Mouse (Mus musculus): ENCODE data around the gene Oas1d.
"Not testable (repeated sequence)": the region's sequence is repeated elsewhere in the genome, so short reads cannot be mapped to it uniquely, and the experiment has no call there.

Oas1d gene

DNA sequence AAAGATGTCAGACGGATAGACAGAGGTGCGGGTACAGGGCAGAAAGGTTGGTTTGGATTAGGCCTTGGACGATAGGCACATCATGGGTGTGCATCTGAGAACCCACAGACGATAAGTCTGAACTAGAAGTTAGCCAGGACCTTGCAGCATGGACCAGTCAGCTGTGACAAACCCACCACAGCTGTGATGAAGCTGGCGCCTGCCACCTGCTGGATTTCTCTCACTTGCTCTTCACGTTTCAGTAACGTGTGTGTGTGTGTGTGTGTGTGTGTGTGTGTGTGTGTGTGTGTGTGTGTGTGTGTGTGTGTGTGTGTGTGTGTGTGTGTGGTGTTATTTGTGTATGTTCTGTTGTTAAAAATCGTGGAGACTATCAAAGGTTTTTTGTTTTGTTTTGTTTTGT, at the start of gene Oas1d:
Oas1d (plus strand) TSS at position 333 of the 400 bp plus-strand sequence.
- DNase-seq (ENCODE audit: low spot score in 2 of 2), result not testable (repeated sequence)

DNA sequence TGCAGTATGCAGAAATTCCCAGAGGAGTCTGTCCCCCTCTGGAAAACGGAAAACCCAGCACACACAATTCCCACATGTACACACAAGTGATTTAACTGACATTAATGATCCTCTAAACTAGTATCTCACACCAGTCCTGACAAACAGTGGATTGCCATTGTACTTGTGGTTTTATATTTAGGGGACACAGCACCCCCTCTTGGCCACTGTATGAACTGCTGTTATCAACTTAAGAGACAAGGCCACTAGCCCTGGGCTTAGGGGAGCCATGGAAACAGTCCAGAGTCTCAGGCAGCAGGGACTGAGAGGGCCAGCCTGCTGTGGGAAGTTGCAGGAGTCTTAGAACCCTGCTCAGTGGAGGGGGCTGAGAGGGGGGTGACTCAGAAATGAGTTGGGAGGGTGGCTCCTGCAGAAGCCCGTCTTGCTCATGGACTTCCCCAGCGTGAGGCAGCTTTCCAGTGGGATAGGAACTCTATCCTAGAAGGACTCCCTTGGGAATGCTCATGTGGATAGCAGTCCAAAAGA, 48.9 kb upstream of the Oas1d start:
- DNase-seq (ENCODE audit: low spot score in 2 of 2), result no peak

DNA sequence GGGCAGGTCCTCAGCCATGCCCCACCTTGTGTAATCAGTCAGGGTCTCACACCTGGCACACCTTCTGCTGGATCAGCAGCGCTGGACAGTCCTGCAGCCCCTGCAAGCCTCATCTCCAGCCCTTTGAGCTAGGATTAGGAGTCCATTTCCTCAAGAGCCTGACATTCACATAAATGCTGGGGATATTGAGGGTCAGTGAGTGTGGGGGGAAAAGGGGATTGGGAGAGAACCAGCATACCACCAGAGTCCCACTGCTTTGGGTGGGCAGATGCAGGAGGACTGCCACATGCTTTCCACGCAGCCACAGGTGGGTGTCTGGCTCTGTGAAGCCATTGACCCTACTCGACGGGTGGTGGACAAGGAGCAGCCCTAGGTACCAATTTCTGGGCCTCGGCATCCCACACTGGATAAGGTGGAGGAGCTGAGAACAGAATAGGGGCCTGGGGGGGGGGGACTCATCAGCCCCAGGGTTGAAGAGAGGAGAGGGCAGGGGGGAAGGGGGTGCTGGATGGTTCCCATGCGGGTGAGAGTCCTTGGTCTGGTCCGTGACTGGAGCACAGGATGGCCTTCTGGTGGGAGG, 44.8 kb upstream of the Oas1d start:
- no peak for DNase-seq (ENCODE audit: low spot score in 2 of 2)

DNA sequence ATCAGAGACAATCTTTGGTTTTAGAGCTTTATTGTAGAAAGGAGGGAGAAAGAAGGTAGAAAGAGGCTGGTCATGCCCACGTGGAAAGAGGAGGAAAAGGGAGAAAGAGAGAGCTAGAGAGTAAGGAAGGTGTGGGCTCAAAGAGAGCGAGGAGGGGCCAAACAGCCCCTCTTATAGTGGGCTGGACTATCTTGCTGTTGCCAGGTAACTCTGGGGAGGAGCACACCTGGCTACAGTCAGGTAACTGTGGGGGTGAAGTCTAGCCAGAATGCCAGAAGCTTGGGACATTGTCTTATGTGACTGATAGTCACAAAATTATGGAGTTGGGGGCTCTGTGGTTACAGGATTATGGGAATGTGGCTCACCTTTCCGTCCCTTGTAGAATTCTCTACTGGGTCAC, 44.3 kb upstream of the Oas1d start:
- DNase-seq (ENCODE audit: low spot score in 2 of 2), result no peak

DNA sequence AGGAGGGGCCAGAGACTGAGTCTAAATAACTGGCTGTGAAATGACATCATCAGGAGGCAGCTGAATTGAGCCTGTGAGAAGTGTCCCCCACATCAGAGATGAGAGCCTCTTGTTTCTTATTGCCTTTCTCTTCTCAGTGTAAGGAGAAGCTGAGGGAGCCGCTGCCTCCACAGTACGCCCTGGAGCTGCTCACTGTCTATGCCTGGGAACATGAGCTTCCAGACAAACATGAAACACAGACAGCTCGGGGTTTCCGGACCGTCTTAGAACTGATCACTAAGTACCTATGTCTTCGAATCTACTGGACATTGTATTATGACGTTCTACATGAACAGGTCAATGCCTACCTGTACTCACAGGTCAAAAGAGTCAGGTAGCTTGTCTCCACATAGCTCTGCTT, 43.6 kb upstream of the Oas1d start:
- no peak for DNase-seq (ENCODE audit: low spot score in 2 of 2)

DNA sequence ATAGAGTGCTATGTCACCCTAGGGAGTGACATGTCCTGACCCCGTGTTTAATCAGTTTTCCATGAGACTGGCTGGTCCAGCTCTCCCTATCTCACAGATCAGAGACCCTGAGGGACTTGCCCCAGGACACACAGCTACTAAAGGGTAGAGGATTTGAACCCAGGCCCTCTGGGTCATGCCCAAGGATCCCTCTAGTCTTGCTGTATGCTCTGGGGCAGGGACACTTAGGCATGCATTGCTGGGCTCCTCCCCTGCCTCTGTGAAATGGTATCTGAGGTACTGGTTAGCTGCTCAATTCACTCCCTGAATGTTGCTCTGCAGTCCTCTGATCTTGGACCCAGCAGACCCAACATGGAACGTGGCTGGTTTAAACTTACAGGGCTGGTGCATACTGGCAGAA, 42.9 kb upstream of the Oas1d start:
- no peak for DNase-seq (ENCODE audit: low spot score in 2 of 2)

DNA sequence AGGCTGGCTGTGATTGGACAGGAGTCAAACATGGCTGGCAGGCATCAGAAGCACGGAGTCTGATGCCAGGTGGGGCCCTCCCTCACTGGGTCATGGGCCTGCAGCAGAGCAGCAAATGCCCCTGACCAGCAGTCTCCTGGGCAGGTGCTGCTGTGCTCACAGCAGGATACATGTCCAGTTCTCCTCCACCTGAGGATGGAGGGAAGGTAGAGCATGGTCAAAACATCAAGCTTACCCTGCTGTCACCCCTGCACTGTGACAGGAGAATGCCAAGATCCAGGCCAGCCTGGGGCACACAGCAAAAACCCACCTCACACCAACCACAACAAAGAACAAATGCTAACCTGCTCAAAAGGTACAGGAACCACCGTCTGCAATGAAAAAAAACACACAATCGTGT, 37.5 kb upstream of the Oas1d start:
- not testable (repeated sequence) for DNase-seq (ENCODE audit: low spot score in 2 of 2)

DNA sequence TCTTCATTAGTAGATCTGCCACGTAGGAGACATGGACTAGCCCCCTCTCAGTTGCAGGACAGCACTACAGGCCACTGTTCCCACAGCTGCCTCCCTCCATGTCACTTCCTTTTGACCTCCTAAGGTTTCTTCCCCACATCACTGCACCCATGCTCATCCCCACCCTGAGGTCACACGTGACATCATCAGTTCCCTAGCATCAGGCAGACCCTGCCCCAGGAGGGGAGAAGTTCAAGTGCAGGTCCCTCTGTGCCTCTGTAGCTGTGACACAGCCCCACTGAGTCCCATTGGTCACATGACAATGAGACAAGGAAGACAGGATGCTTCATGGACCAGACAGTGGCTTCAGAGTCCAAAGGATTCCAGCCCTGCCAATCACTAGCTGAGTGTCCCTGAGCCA, 36.9 kb upstream of the Oas1d start:
- DNase-seq (ENCODE audit: low spot score in 2 of 2), result not testable (repeated sequence)

DNA sequence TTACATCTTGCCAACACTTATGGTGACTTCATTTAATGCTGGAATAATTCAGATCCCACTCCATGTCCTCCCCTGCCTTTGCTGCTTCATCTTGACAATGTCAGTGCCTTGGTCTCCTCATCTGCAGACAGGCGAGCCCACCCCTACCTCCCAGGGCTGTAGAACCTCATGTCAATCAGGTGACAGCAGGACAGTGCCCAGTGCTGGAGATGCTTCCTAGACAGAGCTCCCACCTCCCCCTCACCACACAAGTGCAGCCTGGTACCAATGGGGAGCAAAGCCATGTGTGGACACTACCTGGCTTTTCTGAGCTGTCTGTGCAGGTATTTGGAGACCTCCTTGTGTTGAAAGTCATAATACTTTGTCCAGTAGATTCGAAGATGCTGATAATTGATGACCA, 35.5 kb upstream of the Oas1d start:
- DNase-seq (ENCODE audit: low spot score in 2 of 2), result not testable (repeated sequence)

DNA sequence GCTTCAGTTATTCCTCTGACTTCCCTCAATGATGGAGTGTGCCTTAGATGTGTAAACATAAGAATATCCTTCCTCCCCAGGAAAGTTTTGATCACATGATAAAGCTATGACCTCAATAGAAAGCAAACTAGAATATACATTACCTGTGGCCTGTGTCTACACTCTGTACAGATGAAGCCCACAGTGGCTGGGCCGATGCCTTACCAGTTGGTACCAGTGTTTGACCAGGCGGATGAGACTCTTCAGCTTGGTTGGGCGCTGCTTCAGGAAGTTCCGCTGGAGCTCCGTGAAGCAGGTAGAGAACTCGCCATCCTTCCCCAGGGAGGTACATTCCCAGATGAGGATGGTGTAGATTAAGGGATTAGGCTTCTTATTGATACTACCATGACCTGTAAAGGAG, 32.7 kb upstream of the Oas1d start:
- not testable (repeated sequence) for DNase-seq (ENCODE audit: low spot score in 2 of 2)

DNA sequence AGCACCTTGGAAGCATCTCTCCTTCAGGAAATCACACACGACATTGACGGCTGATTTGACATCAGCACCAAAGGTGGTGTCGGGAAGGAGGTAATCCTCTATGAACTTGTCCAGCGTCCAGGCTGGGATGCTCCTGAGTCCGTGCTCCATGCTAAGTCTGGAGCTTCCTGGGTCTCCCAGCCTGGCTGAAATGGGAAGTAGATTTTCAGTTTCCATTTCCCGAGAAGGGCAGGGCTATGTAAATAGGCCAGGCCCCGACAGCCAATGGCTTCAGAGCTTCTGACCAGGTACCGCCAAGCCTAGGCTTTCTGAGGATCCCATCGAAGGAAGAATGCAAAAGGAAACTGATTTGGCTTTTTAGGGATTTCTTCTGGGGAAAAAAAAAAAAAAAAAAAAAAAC, 26.9 kb upstream of the Oas1d start, which contains the start of gene Oas1g:
Oas1g (minus strand) TSS at position 201 of the 400 bp plus-strand sequence.
- not testable (repeated sequence) for DNase-seq (ENCODE audit: low spot score in 2 of 2)

DNA sequence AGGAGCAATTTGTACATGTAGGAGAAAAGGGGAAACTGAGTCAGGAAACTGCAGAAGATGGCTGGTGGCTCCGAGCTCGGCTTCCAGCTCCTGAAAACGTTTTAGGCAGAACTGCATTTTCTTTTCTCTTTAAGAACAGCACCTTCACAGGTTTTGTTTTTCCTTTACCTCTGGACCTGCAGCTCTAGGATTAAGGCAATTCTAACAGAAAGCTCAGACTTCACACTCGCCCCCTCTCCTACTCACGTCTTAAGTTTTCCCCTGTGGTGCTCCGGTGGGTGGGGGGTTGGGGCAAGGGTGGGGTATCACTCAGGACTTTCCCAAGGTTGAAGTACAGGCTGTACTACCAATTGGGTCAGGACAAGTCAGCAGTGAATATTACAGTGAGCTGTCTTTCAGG, 26.5 kb upstream of the Oas1d start:
- DNase-seq (ENCODE audit: low spot score in 2 of 2), result no peak

DNA sequence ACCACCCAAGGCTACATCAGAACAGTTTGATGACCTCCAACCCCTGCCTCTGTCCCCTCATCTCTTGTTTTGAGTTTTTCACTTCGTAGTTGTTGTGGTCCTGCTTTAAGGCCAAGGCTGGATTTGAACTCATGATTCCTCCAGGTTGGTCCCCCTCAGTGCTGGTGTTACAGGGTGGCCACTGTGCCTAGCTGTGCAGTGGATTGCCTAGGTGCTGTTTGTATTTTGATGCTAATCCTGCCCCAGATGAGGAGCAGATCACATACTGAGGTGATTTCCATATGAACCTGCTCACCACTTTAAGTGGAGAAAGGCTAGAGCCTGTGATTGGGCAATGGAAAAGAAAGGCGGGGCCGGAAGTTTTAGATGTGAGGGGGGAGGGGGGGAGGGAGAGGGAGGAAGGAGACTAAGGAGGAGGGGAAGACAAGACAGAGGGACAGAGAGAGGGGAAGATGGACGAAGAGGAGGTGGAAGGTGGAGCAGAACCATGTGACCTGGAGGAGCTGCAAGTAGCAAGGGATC, 26.0 kb upstream of the Oas1d start:
- not testable (repeated sequence) for DNase-seq (ENCODE audit: low spot score in 2 of 2)

DNA sequence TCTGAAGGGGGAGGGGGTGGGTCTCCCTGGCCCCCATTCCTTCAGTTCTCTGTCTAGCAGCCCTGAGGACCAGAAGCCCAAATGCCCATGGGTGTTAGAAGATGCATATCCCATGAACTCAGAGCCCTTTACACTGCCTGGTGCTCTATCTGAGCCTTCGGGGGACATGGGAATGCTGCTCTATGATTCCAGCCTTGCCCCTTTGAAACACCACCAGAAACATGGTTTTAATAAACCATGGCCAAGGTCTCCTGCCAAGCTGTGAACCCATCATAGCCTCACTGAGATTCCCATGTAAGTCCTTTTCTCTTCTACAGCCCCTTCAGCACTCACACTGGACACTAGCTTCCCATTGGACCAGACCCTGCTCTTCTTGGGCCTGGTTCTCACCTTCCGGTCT, 24.3 kb upstream of the Oas1d start:
- DNase-seq (ENCODE audit: low spot score in 2 of 2), result no peak

DNA sequence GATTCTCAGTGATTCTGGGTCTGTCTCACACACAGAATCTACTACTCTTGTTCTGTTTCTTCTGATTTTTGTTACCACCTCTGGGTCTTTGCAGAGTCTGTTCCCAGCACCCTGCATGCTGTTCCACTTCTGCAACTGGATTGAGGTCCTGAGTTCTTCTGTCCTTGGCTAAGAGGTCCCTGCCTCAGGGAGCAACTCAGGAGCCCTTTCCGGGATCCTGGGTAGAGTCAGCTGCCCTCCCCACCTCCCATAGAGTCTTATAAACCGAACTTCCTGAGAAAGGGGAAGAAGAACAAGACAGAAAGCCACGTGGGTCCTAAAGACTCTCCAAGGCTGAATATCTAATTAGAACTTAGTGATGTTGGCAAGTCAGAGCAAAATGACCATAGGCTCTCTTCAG, 23.3 kb upstream of the Oas1d start:
- no peak for DNase-seq (ENCODE audit: low spot score in 2 of 2)

DNA sequence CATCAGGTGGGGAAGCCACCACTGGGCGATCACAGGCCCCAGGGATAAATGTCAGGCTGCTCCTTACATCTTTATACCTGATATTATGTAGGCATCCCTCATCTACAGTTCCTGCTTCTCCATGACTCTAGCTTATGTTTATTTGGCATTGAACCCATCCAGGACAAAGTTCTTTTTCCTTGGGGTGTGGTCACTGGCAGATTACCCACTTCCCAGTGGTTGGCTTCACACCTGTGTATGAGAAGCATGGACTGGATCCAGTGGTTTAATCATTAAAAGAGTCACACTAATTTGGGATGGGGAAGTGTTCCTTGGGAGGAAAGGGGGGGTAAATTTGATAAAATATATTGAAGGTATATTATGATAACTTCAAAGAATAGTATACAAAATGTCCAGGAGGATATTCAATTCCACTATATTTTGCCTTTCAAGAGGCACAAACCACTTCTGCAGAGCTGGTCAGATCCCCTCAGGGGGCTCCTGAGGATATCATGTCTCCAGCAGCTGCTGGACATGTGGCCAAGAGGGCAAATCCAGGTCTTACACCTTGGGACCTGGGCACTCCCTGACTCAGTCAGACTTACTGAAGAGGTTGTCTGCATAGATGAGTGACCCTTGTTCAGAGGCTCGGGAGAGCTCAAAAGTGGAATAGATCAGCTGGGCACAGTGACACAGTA, 22.6 kb upstream of the Oas1d start:
- not testable (repeated sequence) for DNase-seq (ENCODE audit: low spot score in 2 of 2)

DNA sequence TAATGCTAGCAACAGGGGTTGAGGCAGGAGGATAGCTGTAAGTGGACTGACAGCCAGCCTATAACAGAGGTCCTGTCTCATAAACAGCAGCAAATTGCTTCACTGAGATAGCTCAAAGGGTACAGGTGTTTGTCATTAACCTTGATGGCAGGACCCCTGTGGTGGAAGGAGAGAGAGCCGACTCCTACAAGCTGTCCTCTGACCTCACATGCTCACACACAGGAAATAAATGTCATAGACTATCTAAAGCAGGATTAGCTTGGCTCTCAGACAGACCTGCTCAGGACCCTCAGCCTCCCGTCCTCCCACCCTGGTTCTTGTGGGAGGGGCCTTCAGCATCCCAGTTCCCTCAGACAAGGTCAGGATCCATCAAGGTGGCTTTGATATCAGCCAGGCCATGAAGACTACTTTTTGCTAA, 22.1 kb upstream of the Oas1d start:
- no peak for DNase-seq (ENCODE audit: low spot score in 2 of 2)

DNA sequence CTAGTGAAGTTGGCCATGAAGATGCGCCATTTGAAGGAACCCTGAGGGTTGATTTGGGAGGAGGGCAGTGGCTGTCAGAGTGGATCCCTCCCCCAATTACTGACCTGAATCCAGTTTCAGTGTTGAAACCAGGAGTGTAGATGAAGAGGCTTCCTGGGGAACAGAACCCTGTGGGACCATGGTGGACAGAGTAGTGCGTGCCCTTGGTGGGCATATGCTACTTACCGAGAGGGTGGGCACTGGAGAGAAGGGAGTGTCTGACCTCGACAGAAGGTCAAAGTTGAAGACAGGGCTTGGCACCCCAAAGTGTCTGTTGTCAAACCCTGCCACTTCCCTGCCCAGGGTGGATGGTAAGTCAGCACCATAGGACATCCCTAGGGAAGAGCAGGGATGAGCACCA, 20.5 kb upstream of the Oas1d start:
- not testable (repeated sequence) for DNase-seq (ENCODE audit: low spot score in 2 of 2)

DNA sequence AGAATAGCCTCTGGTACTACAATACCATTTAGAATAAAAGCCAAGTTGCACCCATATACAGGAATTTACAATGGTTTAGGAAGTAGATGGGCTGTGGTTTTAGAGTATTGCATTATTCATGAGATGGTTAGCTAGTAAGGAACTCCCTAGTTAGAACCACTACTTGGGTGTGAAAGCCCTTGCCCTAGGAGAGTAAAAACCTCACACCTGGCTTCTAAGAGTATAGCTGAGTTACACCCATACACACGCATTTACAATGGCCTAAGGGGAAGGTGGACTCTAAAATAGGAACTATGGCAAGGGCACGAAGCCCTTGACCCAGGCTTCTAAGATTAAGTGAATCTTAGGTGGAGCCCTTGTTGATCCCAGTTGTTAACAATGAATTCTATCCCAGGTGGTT, 19.6 kb upstream of the Oas1d start:
- not testable (repeated sequence) for DNase-seq (ENCODE audit: low spot score in 2 of 2)

DNA sequence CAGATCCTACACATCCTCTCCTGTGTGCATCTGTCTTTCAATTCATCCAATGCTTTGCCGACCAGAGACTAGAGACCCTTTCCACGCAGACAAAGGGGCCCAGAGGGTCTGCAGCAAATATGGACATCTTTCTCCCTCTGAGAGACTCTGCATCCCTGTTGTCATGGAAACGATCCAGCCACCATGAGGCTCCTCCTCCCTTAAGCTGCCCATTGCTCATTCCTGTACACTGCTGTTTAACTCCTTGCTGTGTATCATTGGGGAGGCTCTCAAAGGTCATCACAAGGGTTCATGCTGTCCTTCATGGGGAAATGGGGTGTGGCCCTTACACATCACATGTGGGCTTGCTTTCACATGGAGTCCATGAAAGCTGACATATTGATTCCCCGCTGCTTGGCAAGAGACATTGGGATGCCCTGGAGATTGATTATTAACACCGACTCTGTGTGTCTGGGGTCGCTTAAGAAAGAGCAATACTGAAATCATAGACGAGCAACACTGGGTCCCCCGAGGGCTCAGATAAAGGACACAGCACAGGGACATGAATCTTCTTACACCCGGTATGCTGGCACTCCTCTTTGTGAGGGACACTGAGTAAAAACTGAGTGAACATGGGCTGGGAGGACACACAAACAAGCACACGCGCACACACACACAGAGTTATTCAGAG, 19.0 kb upstream of the Oas1d start:
- no peak for DNase-seq (ENCODE audit: low spot score in 2 of 2)

DNA sequence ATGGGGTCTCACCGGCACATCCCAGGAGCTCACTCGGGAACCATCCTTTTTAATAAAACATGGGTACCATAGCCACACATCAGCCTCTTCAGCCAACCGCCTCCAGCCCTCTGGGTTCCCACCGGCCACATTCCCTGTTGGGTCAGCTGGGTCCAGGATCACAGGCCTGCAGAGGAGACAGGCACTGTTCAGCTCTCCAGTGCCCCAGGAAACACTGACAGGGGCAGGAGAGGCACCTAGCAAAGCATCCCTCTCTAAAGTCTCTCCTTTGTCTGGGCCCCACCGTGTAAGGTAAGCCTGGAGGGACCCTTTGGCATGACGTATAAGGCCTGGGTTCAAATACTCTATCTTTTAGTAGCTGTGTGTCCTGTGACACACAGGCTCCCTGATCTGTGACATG, 16.0 kb upstream of the Oas1d start:
- no peak for DNase-seq (ENCODE audit: low spot score in 2 of 2)

DNA sequence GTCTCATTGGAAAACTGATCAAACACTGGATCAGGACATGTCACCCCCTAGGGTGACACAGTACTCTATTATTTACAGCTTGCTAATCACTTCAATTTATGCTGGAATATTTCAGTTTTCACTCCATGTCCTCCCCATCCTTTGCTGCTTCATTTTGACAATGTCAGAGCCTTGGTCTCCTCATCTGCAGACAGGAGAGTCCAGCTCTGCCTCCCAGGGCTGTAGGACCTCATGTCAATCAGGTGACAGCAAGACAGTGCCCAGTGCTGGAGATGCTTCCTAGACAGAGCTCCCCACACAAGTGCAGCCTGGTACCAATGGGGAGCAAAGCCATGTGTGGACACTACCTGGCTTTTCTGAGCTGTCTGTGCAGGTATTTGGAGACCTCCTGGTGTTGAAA, 15.6 kb upstream of the Oas1d start:
- no peak for DNase-seq (ENCODE audit: low spot score in 2 of 2)

DNA sequence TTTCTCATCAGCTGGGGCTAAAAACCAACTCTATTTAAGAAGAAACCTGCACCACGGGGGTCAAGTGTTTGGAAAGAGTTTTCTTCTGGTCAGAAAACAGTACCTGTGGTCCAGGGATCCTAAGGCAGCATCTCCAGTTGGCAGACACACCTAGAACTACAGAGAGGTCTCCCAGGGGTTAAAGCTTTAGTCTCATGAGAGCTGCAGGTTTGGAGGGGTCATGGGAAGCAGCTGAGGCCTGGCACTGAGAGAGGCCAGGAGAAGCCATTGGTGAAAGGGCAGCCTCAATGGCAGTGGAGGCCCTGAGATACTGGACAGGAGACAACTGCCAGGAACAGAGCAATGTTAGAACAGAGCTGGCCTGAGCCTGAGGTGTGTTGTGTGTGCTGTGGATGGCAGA, 13.7 kb upstream of the Oas1d start:
- DNase-seq (ENCODE audit: low spot score in 2 of 2), result no peak

All from thymus, postnatal 10 days (tissue).